Mouse (Mus musculus) liver, embryonic 12.5 days (tissue): ENCODE measurements around the gene Med27. TPM values are rescaled to one million over a fixed set of nuclear protein-coding genes. Genes with fewer than 3 reads are reported as not detected.

Experiments used
- ATAC-seq: fragments of 200-750 bp; cut with Nextera tagmentation; 2 replicates; pipeline ENCODE4 v1.8.0; 2017; ENCODE audit warnings: moderate number of reproducible peaks, mild to moderate bottlenecking, moderate library complexity
- H3K27ac ChIP-seq: fragments of 300-500 bp; sonication (generic); 2 replicates; pipeline ENCODE4 v1.5.1; 2016; ENCODE audit warnings: mild to moderate bottlenecking
- H3K27me3 ChIP-seq: fragments of 300-500 bp; sonication (generic); replicated peaks from 2 replicates; pipeline ENCODE4 v1.6.1; 2016; ENCODE audit warnings: mild to moderate bottlenecking, moderate library complexity
- H3K36me3 ChIP-seq: fragments of 300-500 bp; sonication (generic); 2 replicates; pipeline ENCODE4 v1.6.1; 2016; ENCODE audit warnings: mild to moderate bottlenecking, moderate library complexity
- H3K4me1 ChIP-seq: fragments of 300-500 bp; sonication (generic); 2 replicates; pipeline ENCODE4 v1.6.1; 2016
- H3K4me2 ChIP-seq: fragments of 300-500 bp; sonication (generic); 2 replicates; pipeline ENCODE4 v1.6.1; 2016; ENCODE audit warnings: mild to moderate bottlenecking, moderate library complexity
- H3K4me3 ChIP-seq: fragments of 300-500 bp; sonication (generic); 2 replicates; pipeline ENCODE4 v1.5.1; 2016; ENCODE audit warnings: mild to moderate bottlenecking, moderate library complexity
- H3K9ac ChIP-seq: fragments of 300-500 bp; sonication (generic); 2 replicates; pipeline ENCODE4 v1.6.1; 2016; ENCODE audit warnings: mild to moderate bottlenecking, moderate library complexity
- H3K9me3 ChIP-seq: fragments of 300-500 bp; sonication (generic); replicated peaks from 2 replicates; pipeline ENCODE4 v1.6.1; 2016; ENCODE audit warnings: mild to moderate bottlenecking, moderate library complexity
- WGBS: fragments of 180-500 bp; shearing (Covaris S2); methylation state at CpG from one replicate; pipeline ENCODE4 v1.1.7; 2016; ENCODE audit not compliant: insufficient replicate concordance; 5-methylcytosine and 5-hydroxymethylcytosine counted together
- polyA plus RNA-seq: library from polyadenylated mRNA; unstranded; fragments of >200 nt; fragmentation: Nextera tagmentation; extraction: Ambion mirVana; gene quantifications from 2 replicates; pipeline ENCODE4 v1.2.1, GENCODE M21; 2016

Med27 gene
- polyA plus RNA-seq, 1 experiment from 2014 or later = 30.9 TPM

DNA sequence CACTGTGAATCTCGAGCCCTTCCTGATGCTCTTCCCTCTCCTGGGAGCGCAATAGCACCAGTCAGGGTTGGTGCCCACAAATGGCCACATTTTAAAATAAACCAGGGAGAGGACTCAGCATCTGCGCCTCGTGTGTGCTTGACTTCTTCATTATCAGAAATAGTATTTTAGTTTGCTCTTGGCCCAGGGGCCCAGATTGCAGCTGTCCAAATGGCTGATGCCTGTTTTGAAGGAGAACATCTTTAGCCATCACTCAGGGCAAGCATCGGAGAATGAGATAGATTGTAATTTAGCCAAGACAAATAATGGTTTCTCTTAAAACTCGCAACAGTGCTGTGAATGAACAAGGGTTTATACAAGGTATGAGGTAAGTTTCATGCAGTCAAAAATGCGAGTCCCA is 92.8 kb downstream of the Med27 start:
- 76% methylated on average over 7 of the region's 7 CpGs for WGBS
- Histone ChIP-seq H3K4me2 (no peak overlapping the region), H3K4me1 (peaks cover 54% of the 10 kb centered on the region), H3K36me3 (no peaks in the 10 kb centered on the region), H3K9ac (no peak overlapping the region), H3K27me3 (no peaks in the 10 kb centered on the region), H3K27ac (no peak overlapping the region), H3K9me3 (no peaks in the 10 kb centered on the region), H3K4me3 (no peak overlapping the region)
- no peak for ATAC-seq

- no peaks in the 10 kb centered on the region for H3K36me3 ChIP-seq
- no peak for ATAC-seq
- H3K9ac ChIP-seq = no peak overlapping the region
- H3K4me3 ChIP-seq = no peak overlapping the region
- 66% methylated on average over 7 of the region's 7 CpGs for WGBS
- H3K4me1 ChIP-seq = peaks cover 54% of the 10 kb centered on the region
- no peak overlapping the region for H3K27ac ChIP-seq
- H3K4me2 ChIP-seq = no peak overlapping the region
- no peaks in the 10 kb centered on the region for H3K27me3 ChIP-seq
- no peaks in the 10 kb centered on the region for H3K9me3 ChIP-seq
Observed at GRCm38 (mm10) chr2:29439857-29440502, 93.4 kb downstream of the Med27 start.

DNA sequence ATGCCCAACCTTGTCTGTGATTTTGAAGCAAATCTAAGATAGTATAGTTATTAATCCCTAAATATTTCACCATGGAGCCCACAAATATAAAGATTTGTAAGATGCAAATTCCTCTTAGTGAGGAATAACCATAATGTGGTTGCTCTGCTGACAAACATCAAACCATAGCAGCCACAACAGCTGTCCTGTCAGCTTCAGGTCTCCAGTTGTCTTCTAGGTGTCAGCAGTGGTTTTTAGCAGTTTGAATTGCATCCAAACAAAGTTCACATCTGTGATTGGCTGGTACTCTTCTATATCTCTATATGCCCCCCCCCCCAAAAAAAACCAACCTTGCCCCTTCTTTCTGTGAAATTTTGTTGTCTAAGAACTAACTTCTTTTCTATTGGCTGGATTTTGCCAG is 95.7 kb downstream of the Med27 start:
- Histone ChIP-seq H3K4me2 (no peak overlapping the region), H3K27me3 (no peaks in the 10 kb centered on the region), H3K4me1 (peaks cover 54% of the 10 kb centered on the region), H3K36me3 (no peaks in the 10 kb centered on the region), H3K4me3 (no peak overlapping the region), H3K27ac (no peak overlapping the region), H3K9me3 (no peaks in the 10 kb centered on the region), H3K9ac (no peak overlapping the region)
- ATAC-seq = no peak

DNA sequence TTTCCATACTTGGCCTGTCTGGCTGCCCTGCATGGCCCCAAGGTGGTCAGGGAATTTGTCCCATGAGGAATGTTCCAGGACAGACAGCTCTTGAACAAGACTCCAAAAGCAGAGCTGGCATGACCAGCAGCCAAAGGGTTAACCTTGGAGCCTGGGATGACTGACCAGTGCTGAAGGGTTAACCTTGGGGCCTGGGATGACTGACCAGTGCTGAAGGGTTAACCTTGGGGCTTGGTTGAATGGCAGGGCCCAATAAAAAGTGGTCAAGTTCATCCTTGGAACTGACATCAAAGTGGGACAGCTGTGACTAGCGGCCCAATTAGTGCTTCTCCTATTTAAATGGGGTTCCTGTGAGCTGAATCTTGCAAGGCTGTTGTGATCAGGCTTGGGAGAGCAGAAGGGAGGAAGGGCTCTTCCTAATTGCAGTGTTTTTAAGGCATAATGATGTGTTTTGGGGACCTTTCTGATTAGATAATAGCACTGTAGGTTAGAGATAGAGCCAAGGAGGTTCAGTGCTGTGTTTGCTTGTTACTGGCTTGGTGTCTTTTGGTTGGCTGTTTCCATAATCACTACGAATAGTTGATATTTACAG is 97.1 kb downstream of the Med27 start:
- Histone ChIP-seq H3K36me3 (no peaks in the 10 kb centered on the region), H3K9ac (no peak overlapping the region), H3K27ac (no peak overlapping the region), H3K4me2 (no peak overlapping the region), H3K9me3 (no peaks in the 10 kb centered on the region), H3K4me1 (peaks cover 43% of the 10 kb centered on the region), H3K4me3 (no peak overlapping the region), H3K27me3 (no peaks in the 10 kb centered on the region)
- WGBS = 63% methylated on average over 2 of the region's 2 CpGs
- no peak for ATAC-seq

DNA sequence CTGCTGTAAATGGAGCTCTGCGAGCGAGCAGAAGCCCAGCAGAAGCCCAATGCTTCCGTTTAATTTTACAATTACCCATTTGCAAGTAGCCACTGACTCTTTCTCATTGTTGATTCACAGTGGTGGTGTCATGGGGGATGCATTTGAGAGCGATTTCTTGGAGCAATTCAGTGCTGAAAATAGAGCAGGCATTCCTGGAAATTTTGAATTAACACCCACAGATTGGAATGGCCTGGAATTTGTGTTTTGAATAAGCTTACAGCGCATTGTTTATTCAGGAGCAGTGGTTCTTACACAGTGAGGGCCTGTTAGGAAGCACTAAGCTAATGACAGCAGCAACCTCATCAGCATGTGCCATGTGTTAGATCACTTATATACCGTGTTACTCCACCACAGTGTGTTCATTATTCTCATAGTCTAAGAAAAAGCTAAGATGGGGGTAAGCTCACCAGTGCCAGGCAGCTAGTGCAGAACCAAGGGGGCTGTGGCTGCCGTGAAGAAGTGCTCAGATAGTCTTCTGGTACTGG is 101.9 kb downstream of the Med27 start:
- Histone ChIP-seq H3K9ac (no peak overlapping the region), H3K27me3 (no peaks in the 10 kb centered on the region), H3K4me2 (no peak overlapping the region), H3K4me3 (no peak overlapping the region), H3K27ac (no peak overlapping the region), H3K36me3 (no peaks in the 10 kb centered on the region), H3K9me3 (no peaks in the 10 kb centered on the region), H3K4me1 (peaks cover 17% of the 10 kb centered on the region)
- WGBS = 72% methylated on average over 7 of the region's 7 CpGs
- ATAC-seq = no peak

DNA sequence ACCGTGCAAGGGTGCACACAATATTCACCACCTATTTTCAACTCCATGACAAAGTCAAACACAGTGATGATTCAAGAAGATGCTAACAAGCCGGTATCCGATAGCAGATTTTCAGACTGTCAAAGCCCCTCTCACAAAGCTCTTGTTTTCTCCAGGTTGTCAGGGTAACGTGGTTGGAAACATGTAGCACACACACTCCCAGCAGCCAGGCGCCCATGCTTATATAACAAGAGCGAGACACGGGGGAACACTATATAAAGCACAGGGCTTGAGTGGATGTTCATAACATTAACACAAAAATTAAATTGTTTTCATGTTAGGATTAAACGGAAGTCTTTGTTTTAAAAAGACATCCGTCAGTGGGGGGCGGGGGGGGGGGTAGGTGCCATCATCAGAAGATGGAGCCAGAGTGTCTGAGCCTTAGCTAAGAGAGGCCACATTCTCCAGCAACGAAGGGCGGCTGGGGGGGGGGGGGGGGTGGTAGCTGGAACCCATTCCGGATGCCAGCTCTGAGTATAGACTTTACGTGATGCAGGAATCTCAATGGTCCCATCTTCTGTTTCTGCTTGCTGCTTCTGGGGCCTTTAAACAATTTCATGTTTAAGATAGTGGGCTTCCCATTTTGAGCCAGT is 104.9 kb downstream of the Med27 start:
- no peaks in the 10 kb centered on the region for H3K9me3 ChIP-seq
- H3K9ac ChIP-seq = no peak overlapping the region
- ATAC-seq = no peak
- H3K4me2 ChIP-seq = no peak overlapping the region
- H3K27me3 ChIP-seq = no peaks in the 10 kb centered on the region
- WGBS = 79% methylated on average over 14 of the region's 14 CpGs
- peaks cover 17% of the 10 kb centered on the region for H3K4me1 ChIP-seq
- H3K4me3 ChIP-seq = no peak overlapping the region
- no peaks in the 10 kb centered on the region for H3K36me3 ChIP-seq
- no peak overlapping the region for H3K27ac ChIP-seq

GRCm38 (mm10) chr2:29453376-29453775 is 106.8 kb downstream of the Med27 start:
- H3K9ac ChIP-seq = no peak overlapping the region
- H3K27ac ChIP-seq = no peak overlapping the region
- no peaks in the 10 kb centered on the region for H3K9me3 ChIP-seq
- H3K4me3 ChIP-seq = no peak overlapping the region
- no peaks in the 10 kb centered on the region for H3K27me3 ChIP-seq
- H3K4me1 ChIP-seq = peaks cover 33% of the 10 kb centered on the region
- ATAC-seq = no peak
- H3K36me3 ChIP-seq = no peaks in the 10 kb centered on the region
- H3K4me2 ChIP-seq = no peak overlapping the region
- WGBS = 79% methylated on average over 4 of the region's 4 CpGs

- no peak for ATAC-seq
- peak overlapping the region; percentile 29 for H3K4me2 ChIP-seq
- 19% methylated on average over 9 of the region's 9 CpGs for WGBS
Observed at GRCm38 (mm10) chr2:29456631-29457320, 110.2 kb downstream of the Med27 start.

DNA sequence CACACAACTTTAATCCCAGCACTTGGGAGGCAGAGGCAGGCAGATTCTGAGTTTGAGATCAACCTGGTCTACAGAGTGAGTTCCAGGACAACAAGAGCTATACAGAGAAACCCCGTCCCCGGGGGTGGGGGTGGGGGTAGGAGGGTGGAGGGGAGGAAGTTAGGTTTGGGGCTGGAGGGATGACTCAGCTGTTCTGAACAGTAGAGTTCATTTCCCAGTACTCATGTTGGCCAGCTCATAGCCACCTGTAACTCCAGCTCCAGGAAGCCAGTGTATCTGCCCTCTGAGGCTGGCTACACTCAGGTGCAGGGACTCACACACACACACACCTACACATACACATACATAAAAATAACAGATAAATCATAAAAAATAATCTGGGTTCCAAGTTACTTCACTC is 111.1 kb downstream of the Med27 start:
- Histone ChIP-seq H3K27ac (no peak overlapping the region; the same call in 1 of the 2 replicates), H3K4me1 (peaks cover 42% of the 10 kb centered on the region), H3K4me2 (peak overlapping the region; percentile 7; the same call in 1 of the 2 replicates), H3K27me3 (no peaks in the 10 kb centered on the region), H3K36me3 (no peaks in the 10 kb centered on the region), H3K4me3 (no peak overlapping the region), H3K9me3 (no peaks in the 10 kb centered on the region), H3K9ac (no peak overlapping the region)
- peak; percentile 59; the same call in 1 of the 2 replicates for ATAC-seq
- WGBS = 14% methylated on average over 2 of the region's 2 CpGs

More at GRCm38 (mm10) chr2:29456631-29457320, 110.2 kb downstream of the Med27 start:
- H3K27me3 ChIP-seq = no peaks in the 10 kb centered on the region
- H3K9me3 ChIP-seq = no peaks in the 10 kb centered on the region
- H3K4me1 ChIP-seq = peaks cover 42% of the 10 kb centered on the region
- no peak overlapping the region for H3K9ac ChIP-seq
- H3K4me3 ChIP-seq = no peak overlapping the region
- H3K36me3 ChIP-seq = no peaks in the 10 kb centered on the region
- H3K27ac ChIP-seq = peak overlapping the region; percentile 49; the same call in 1 of the 2 replicates

- ATAC-seq = no peak
- H3K9me3 ChIP-seq = no peaks in the 10 kb centered on the region
- H3K4me3 ChIP-seq = no peak overlapping the region
- H3K9ac ChIP-seq = no peak overlapping the region
- H3K4me1 ChIP-seq = peaks cover 42% of the 10 kb centered on the region
- 61% methylated on average over 3 of the region's 3 CpGs for WGBS
- no peak overlapping the region for H3K27ac ChIP-seq
- no peaks in the 10 kb centered on the region for H3K36me3 ChIP-seq
- no peak overlapping the region for H3K4me2 ChIP-seq
- H3K27me3 ChIP-seq = no peaks in the 10 kb centered on the region
Observed at GRCm38 (mm10) chr2:29458346-29458950, 111.8 kb downstream of the Med27 start.

- Histone ChIP-seq H3K36me3 (no peaks in the 10 kb centered on the region), H3K4me3 (no peak overlapping the region), H3K4me2 (no peak overlapping the region), H3K27me3 (no peaks in the 10 kb centered on the region), H3K9ac (no peak overlapping the region), H3K27ac (no peak overlapping the region), H3K9me3 (no peaks in the 10 kb centered on the region), H3K4me1 (peaks cover 42% of the 10 kb centered on the region)
- no peak for ATAC-seq
- 37% methylated on average over 1 of the region's 1 CpGs for WGBS
Observed at GRCm38 (mm10) chr2:29459648-29460047, 113.0 kb downstream of the Med27 start.
